Mouse (Mus musculus): ENCODE measurements at regions not wholly inside any gene's neighbourhood (a gene's known extent, or its start where the extent isn't known, plus 50 kb on each side); places are given as distances from the start of the nearest gene placed in this dataset.

GRCm38 (mm10) chr13:54303071-54303924 lies 67.9 kb upstream of the Cplx2 start:
- H3K9ac ChIP-seq (replicated peaks; ENCODE audit: low read depth, low read length) = peak overlapping the region; percentile 92
- WGBS = under 1% methylated on average over 44 of the region's 54 CpGs
- DNase-seq (ENCODE audit: low spot score) (peak; percentile 74), ATAC-seq (ENCODE audit: insufficient read depth, low read depth) (peak; percentile 77)
- TF ChIP-seq CTCF (IDR thresholded peaks at IDR 0.05; ENCODE audit: low read depth) (no peak), EP300 (IDR thresholded peaks at IDR 0.05; ENCODE audit: low read depth) (no peak)
- H3K27ac ChIP-seq (ENCODE audit: low read depth) = peak overlapping the region; percentile 92
- peaks cover 17% of the 10 kb centered on the region for H3K4me1 ChIP-seq (ENCODE audit: control insufficient read depth, insufficient read depth)
- H3K27me3 ChIP-seq (ENCODE audit: control insufficient read depth, insufficient read depth, low read length) = no peaks in the 10 kb centered on the region
- peak overlapping the region; percentile 86 for H3K4me2 ChIP-seq (ENCODE audit: low read depth, low read length)
- H3K9me3 ChIP-seq (replicated peaks; ENCODE audit: control insufficient read depth, low read length) = no peaks in the 10 kb centered on the region
- no peaks in the 10 kb centered on the region for H3K36me3 ChIP-seq (replicated peaks; ENCODE audit: control insufficient read depth, insufficient read depth, low read length)
- H3K4me3 ChIP-seq (ENCODE audit: low read depth, low read length) = peak overlapping the region; percentile 66

- Histone ChIP-seq H3K4me3 (ENCODE audit: low read depth, low read length) (no peak overlapping the region), H3K27me3 (ENCODE audit: control insufficient read depth, insufficient read depth, low read length) (no peaks in the 10 kb centered on the region), H3K4me1 (ENCODE audit: control insufficient read depth, insufficient read depth) (peaks cover 25% of the 10 kb centered on the region), H3K27ac (ENCODE audit: low read depth) (no peak overlapping the region), H3K36me3 (replicated peaks; ENCODE audit: control insufficient read depth, insufficient read depth, low read length) (no peaks in the 10 kb centered on the region), H3K4me2 (ENCODE audit: low read depth, low read length) (no peak overlapping the region; the same call in 1 of the 2 replicates), H3K9ac (replicated peaks; ENCODE audit: low read depth, low read length) (no peak overlapping the region), H3K9me3 (replicated peaks; ENCODE audit: control insufficient read depth, low read length) (no peaks in the 10 kb centered on the region)
- TF ChIP-seq EP300 (IDR thresholded peaks at IDR 0.05; ENCODE audit: low read depth) (no peak), CTCF (IDR thresholded peaks at IDR 0.05; ENCODE audit: low read depth) (no peak)
- ATAC-seq (ENCODE audit: insufficient read depth, low read depth) = no peak
- DNase-seq (ENCODE audit: low spot score) = no peak
- 65% methylated on average over 5 of the region's 5 CpGs for WGBS
Measured at GRCm38 (mm10) chr13:54304251-54304650, 66.9 kb upstream of the Cplx2 start.

- 18% methylated on average over 2 of the region's 2 CpGs for WGBS
- H3K27me3 ChIP-seq (ENCODE audit: control insufficient read depth, insufficient read depth, low read length) = no peaks in the 10 kb centered on the region
- no peaks in the 10 kb centered on the region for H3K9me3 ChIP-seq (replicated peaks; ENCODE audit: control insufficient read depth, low read length)
- no peak for ATAC-seq (ENCODE audit: insufficient read depth, low read depth)
- H3K9ac ChIP-seq (replicated peaks; ENCODE audit: low read depth, low read length) = no peak overlapping the region
- no peak for DNase-seq (ENCODE audit: low spot score)
- H3K4me2 ChIP-seq (ENCODE audit: low read depth, low read length) = no peak overlapping the region
- H3K36me3 ChIP-seq (replicated peaks; ENCODE audit: control insufficient read depth, insufficient read depth, low read length) = no peaks in the 10 kb centered on the region
- H3K4me3 ChIP-seq (ENCODE audit: low read depth, low read length) = no peak overlapping the region
- no peak for TF ChIP-seq EP300 (IDR thresholded peaks at IDR 0.05; ENCODE audit: low read depth)
- TF ChIP-seq CTCF (IDR thresholded peaks at IDR 0.05; ENCODE audit: low read depth) = no peak
- H3K27ac ChIP-seq (ENCODE audit: low read depth) = no peak overlapping the region
- H3K4me1 ChIP-seq (ENCODE audit: control insufficient read depth, insufficient read depth) = peaks cover 51% of the 10 kb centered on the region
Measured at GRCm38 (mm10) chr13:54308591-54308990, 62.6 kb upstream of the Cplx2 start.

- TF ChIP-seq CTCF (IDR thresholded peaks at IDR 0.05; ENCODE audit: low read depth) = no peak
- TF ChIP-seq EP300 (IDR thresholded peaks at IDR 0.05; ENCODE audit: low read depth) = no peak
- Histone ChIP-seq H3K36me3 (replicated peaks; ENCODE audit: control insufficient read depth, insufficient read depth, low read length) (no peaks in the 10 kb centered on the region), H3K9me3 (replicated peaks; ENCODE audit: control insufficient read depth, low read length) (no peaks in the 10 kb centered on the region), H3K9ac (replicated peaks; ENCODE audit: low read depth, low read length) (no peak overlapping the region), H3K27me3 (ENCODE audit: control insufficient read depth, insufficient read depth, low read length) (no peaks in the 10 kb centered on the region), H3K4me3 (ENCODE audit: low read depth, low read length) (no peak overlapping the region), H3K4me1 (ENCODE audit: control insufficient read depth, insufficient read depth) (peaks cover 52% of the 10 kb centered on the region), H3K4me2 (ENCODE audit: low read depth, low read length) (no peak overlapping the region), H3K27ac (ENCODE audit: low read depth) (peak overlapping the region; percentile 47)
- ATAC-seq (ENCODE audit: insufficient read depth, low read depth) (peak; percentile 68), DNase-seq (ENCODE audit: low spot score) (peak; percentile 63)
- WGBS = 11% methylated on average over 5 of the region's 5 CpGs
Measured at GRCm38 (mm10) chr13:54309354-54309753, 61.8 kb upstream of the Cplx2 start.

DNA sequence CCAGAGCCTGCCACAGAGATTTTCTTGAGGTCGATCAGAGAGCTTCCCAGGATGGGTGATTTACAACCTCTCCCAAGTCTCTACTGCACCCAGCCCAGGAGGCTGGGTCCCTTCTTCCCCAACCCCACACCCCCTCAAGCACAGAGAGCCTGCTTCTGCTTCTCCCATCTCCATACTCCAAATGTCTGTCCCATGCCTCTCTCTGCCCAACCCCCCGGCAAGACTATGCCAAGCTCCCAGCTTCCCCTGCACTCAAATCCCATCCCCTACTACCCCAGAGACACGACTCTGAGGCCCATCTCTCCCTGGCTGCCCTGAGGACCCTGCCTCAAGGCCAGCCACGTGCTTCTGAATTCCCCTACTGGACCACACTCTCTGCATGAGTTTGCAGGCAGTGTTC lies 61.0 kb upstream of the Cplx2 start:
- TF ChIP-seq EP300 (IDR thresholded peaks at IDR 0.05; ENCODE audit: low read depth) (no peak), CTCF (IDR thresholded peaks at IDR 0.05; ENCODE audit: low read depth) (no peak)
- no peak for DNase-seq (ENCODE audit: low spot score)
- H3K4me3 ChIP-seq (ENCODE audit: low read depth, low read length) = no peak overlapping the region
- no peak for ATAC-seq (ENCODE audit: insufficient read depth, low read depth)
- no peaks in the 10 kb centered on the region for H3K9me3 ChIP-seq (replicated peaks; ENCODE audit: control insufficient read depth, low read length)
- no peak overlapping the region for H3K9ac ChIP-seq (replicated peaks; ENCODE audit: low read depth, low read length)
- H3K27me3 ChIP-seq (ENCODE audit: control insufficient read depth, insufficient read depth, low read length) = no peaks in the 10 kb centered on the region
- no peak overlapping the region for H3K4me2 ChIP-seq (ENCODE audit: low read depth, low read length)
- H3K4me1 ChIP-seq (ENCODE audit: control insufficient read depth, insufficient read depth) = peaks cover 52% of the 10 kb centered on the region
- no peaks in the 10 kb centered on the region for H3K36me3 ChIP-seq (replicated peaks; ENCODE audit: control insufficient read depth, insufficient read depth, low read length)
- 55% methylated on average over 4 of the region's 4 CpGs for WGBS
- H3K27ac ChIP-seq (ENCODE audit: low read depth) = peak overlapping the region; percentile 47

All from heart, postnatal 0 days (tissue).